Mouse (Mus musculus) CH12.LX (cell line): ENCODE measurements around the gene Vmn2r19. TPM values are rescaled to one million over a fixed set of nuclear protein-coding genes. Genes with fewer than 3 reads are reported as not detected.
A peak's percentile ranks its signal among the peaks of the same experiment; 100 is the strongest.

Source experiments
- DNase-seq: peaks from one replicate; pipeline ENCODE4 v3.0.0-alpha.2; 2013; ENCODE audit errors: extremely low read depth
- H3K27ac ChIP-seq: 2 replicates; pipeline ENCODE4 v1.5.1; 2012; ENCODE audit warnings: low read depth, mild to moderate bottlenecking, control low read depth, moderate library complexity; ENCODE audit not compliant: insufficient read depth
- H3K27me3 ChIP-seq: replicated peaks from 2 replicates; pipeline ENCODE3; 2012; ENCODE audit warnings: inconsistent platforms
- H3K36me3 ChIP-seq, 2 experiments: replicated peaks in 1 of 2; 2 replicates each; pipeline versions ENCODE3 to v1.6.1; 2012; ENCODE audit warnings: inconsistent platforms in 1 of 2, low read length in 1 of 2, mild to moderate bottlenecking in 1 of 2, mixed read lengths in 1 of 2, moderate library complexity in 1 of 2; ENCODE audit not compliant: control insufficient read depth in 1 of 2, insufficient read depth in 1 of 2
- H3K4me1 ChIP-seq, 2 experiments: 2 replicates each; pipeline ENCODE4 v1.6.1; 2012; ENCODE audit warnings: inconsistent platforms in 1 of 2, moderate library complexity in 1 of 2; ENCODE audit not compliant: insufficient read depth in 2 of 2, control insufficient read depth in 1 of 2
- H3K4me2 ChIP-seq: 2 replicates; pipeline ENCODE4 v1.6.1; 2012; ENCODE audit warnings: low read depth, mild to moderate bottlenecking, control low read depth; ENCODE audit not compliant: poor library complexity, insufficient read depth, severe bottlenecking
- H3K4me3 ChIP-seq, 3 experiments: fragments of 150-350 bp in 1 of 3; sonication (generic) in 1 of 3; replicated peaks in 1 of 3; 2 replicates each; pipeline versions ENCODE3 to v1.5.1; 2011 to 2012; ENCODE audit warnings: low read depth in 2 of 3, low read length in 2 of 3, mild to moderate bottlenecking in 2 of 3, moderate library complexity in 2 of 3, control low read depth in 1 of 3, improper control_type of control experiment in 1 of 3, inconsistent platforms in 1 of 3, mixed read lengths in 1 of 3; ENCODE audit not compliant: poor library complexity in 1 of 3
- H3K79me2 ChIP-seq: replicated peaks from 2 replicates; pipeline ENCODE4 v1.6.1; 2012; ENCODE audit warnings: mild to moderate bottlenecking, moderate library complexity; ENCODE audit not compliant: control insufficient read depth, poor library complexity, insufficient read depth, severe bottlenecking; ENCODE audit errors: extremely low read depth
- H3K9ac ChIP-seq: 2 replicates; pipeline ENCODE4 v1.6.1; 2012; ENCODE audit warnings: low read depth, mild to moderate bottlenecking, control low read depth, moderate library complexity; ENCODE audit not compliant: insufficient read depth
- H3K9me3 ChIP-seq: replicated peaks from 2 replicates; pipeline ENCODE3; 2012; ENCODE audit warnings: low read length, inconsistent platforms, mixed read lengths
- BHLHE40 ChIP-seq: IDR thresholded peaks from 2 replicates; pipeline ENCODE4 v1.6.1; 2011; ENCODE audit warnings: mild to moderate bottlenecking, low read depth, low read length, improper control_type of control experiment
- CHD1 ChIP-seq: IDR thresholded peaks from 2 replicates; pipeline ENCODE4 v1.6.1; 2012; ENCODE audit warnings: low read depth, low read length, improper control_type of control experiment, inconsistent platforms
- CHD2 ChIP-seq: IDR thresholded peaks from 2 replicates; pipeline ENCODE4 v1.6.1; 2011; ENCODE audit warnings: low read length, improper control_type of control experiment
- CTCF ChIP-seq, 2 experiments: IDR thresholded peaks in 1 of 2; conservative IDR thresholded peaks in 1 of 2; 2 replicates each; pipeline ENCODE4 v1.5.1; 2011 to 2012; ENCODE audit warnings: low read depth in 2 of 2, low read length in 2 of 2, improper control_type of control experiment in 1 of 2, inconsistent platforms in 1 of 2, mild to moderate bottlenecking in 1 of 2, moderate library complexity in 1 of 2
- ETS1 ChIP-seq: conservative IDR thresholded peaks from 2 replicates; pipeline ENCODE4 v1.6.1; 2012; ENCODE audit warnings: low read depth, mild to moderate bottlenecking, inconsistent platforms, low read length, improper control_type of control experiment, moderate library complexity
- HCFC1 ChIP-seq: IDR thresholded peaks from 2 replicates; pipeline ENCODE4 v1.6.1; 2012; ENCODE audit warnings: low read depth, mild to moderate bottlenecking, inconsistent platforms, low read length, improper control_type of control experiment
- MAX ChIP-seq: IDR thresholded peaks from 2 replicates; pipeline ENCODE4 v1.6.1; 2011; ENCODE audit warnings: low read length, improper control_type of control experiment
- MEF2A ChIP-seq: IDR thresholded peaks from 2 replicates; pipeline ENCODE4 v1.6.1; 2014; ENCODE audit warnings: low read depth, mild to moderate bottlenecking, inconsistent platforms, low read length, improper control_type of control experiment, borderline replicate concordance
- MYC ChIP-seq: IDR thresholded peaks from 2 replicates; pipeline ENCODE4 v1.6.1; 2011; ENCODE audit warnings: low read depth, mild to moderate bottlenecking, improper control_type of control experiment, low read length
- RAD21 ChIP-seq: IDR thresholded peaks from 2 replicates; pipeline ENCODE4 v1.6.1; 2011; ENCODE audit warnings: low read depth, mild to moderate bottlenecking, low read length, improper control_type of control experiment, moderate library complexity
- RCOR1 ChIP-seq: conservative IDR thresholded peaks from 2 replicates; pipeline ENCODE4 v1.6.1; 2012; ENCODE audit warnings: low read depth, mild to moderate bottlenecking, inconsistent platforms, low read length, improper control_type of control experiment
- SMC3 ChIP-seq: IDR thresholded peaks from 2 replicates; pipeline ENCODE4 v1.6.1; 2011; ENCODE audit warnings: low read depth, low read length, improper control_type of control experiment
- TCF12 ChIP-seq: IDR thresholded peaks from 2 replicates; pipeline ENCODE4 v1.6.1; 2014; ENCODE audit warnings: low read depth, mild to moderate bottlenecking, inconsistent platforms, low read length, improper control_type of control experiment
- USF1 ChIP-seq: IDR thresholded peaks from 2 replicates; pipeline ENCODE4 v1.6.1; 2014; ENCODE audit warnings: low read depth, mild to moderate bottlenecking, inconsistent platforms, low read length, improper control_type of control experiment
- USF2 ChIP-seq: conservative IDR thresholded peaks from 2 replicates; pipeline ENCODE4 v1.6.1; 2011; ENCODE audit warnings: low read depth, low read length, improper control_type of control experiment
- ZC3H11A ChIP-seq: IDR thresholded peaks from 2 replicates; pipeline ENCODE4 v1.6.1; 2012; ENCODE audit warnings: low read depth, mild to moderate bottlenecking, inconsistent platforms, low read length, improper control_type of control experiment
- ZKSCAN1 ChIP-seq: IDR thresholded peaks from 2 replicates; pipeline ENCODE4 v1.6.1; 2012; ENCODE audit warnings: low read depth, inconsistent platforms, low read length, improper control_type of control experiment, borderline replicate concordance
- ZMIZ1 ChIP-seq: IDR thresholded peaks from 2 replicates; pipeline ENCODE4 v1.6.1; 2012; ENCODE audit warnings: low read depth, mild to moderate bottlenecking, inconsistent platforms, low read length, improper control_type of control experiment
- ZNF384 ChIP-seq: IDR thresholded peaks from 2 replicates; pipeline ENCODE4 v1.6.1; 2012; ENCODE audit warnings: low read depth, low read length, improper control_type of control experiment, inconsistent platforms
- dilution Hi-C: fragments of 300-500 bp; cut with MboI; formaldehyde crosslinking; loops from 2 replicates; pipeline ENCODE4 v1.14.3; 2020; ENCODE audit warnings: low sequenced_read_pairs; ENCODE audit not compliant: extremely low pct_unique_long_range_greater_than_20kb, extremely low pct_ligation_motif_present
- in situ Hi-C: fragments of 300-500 bp; cut with MboI; formaldehyde crosslinking; loops from 3 replicates; pipeline ENCODE4 v1.14.3; 2019; ENCODE audit warnings: low sequenced_read_pairs, low pct_ligation_motif_present, low pct_unique_long_range_greater_than_20kb, mixed read lengths
- polyA plus RNA-seq: library from polyadenylated mRNA; unstranded; fragments of >175 nt; gene quantifications from 2 replicates; pipeline ENCODE4 v1.2.1, GENCODE M21; 2012; ENCODE audit warnings: low read depth; ENCODE audit not compliant: insufficient read length
- total RNA-seq, 2 experiments: library from RNA; depleted of rRNA; stranded (reverse); fragments of 300-350 nt in 1 of 2; fragments of >200 nt in 1 of 2; gene quantifications; 2 replicates each; pipeline ENCODE4 v1.2.3; 2012 to 2014

The Vmn2r19 gene
- total and polyA plus RNA-seq, 3 experiments: not detected

DNA sequence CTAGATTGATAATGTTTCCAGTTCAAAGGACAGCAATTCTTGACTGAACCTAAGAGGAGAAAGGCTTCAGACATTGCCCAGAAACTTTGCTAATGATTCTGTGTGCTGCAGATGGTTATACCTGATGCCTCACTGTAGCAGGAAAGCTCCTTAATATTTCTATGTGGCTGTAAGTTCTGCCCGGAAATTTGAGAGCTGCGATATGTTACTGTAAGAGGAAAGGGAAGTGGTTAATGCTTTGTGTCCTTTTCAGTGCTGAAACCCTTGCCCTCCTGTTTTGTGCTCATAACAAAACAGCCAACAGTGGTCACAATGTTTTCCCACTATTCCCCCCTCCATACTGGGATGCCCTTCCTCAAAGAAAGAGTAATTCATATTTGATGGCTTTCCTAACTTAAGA is 21.8 kb upstream of the Vmn2r19 start:
- dilution Hi-C loops: no loop called here
- no peaks in the 10 kb centered on the region for H3K79me2 ChIP-seq
- in situ Hi-C loops: no loop called here
- H3K27ac ChIP-seq: no peak overlapping the region
- TF ChIP-seq SMC3: no peak
- no peak for TF ChIP-seq TCF12
- TF ChIP-seq ZKSCAN1: no peak
- no peak for TF ChIP-seq CTCF (conservative IDR thresholded peaks at IDR 0.05 in 1 of 2, IDR thresholded peaks at IDR 0.05 in 1 of 2; ENCODE audit: low read depth in 2 of 2, low read length in 2 of 2)
- TF ChIP-seq USF2: no peak
- TF ChIP-seq ZMIZ1: no peak
- TF ChIP-seq ETS1: no peak
- no peak for TF ChIP-seq ZNF384
- TF ChIP-seq MEF2A: no peak
- TF ChIP-seq MYC: no peak
- no peak for TF ChIP-seq RCOR1
- TF ChIP-seq ZC3H11A: no peak
- TF ChIP-seq MAX: no peak
- no peak overlapping the region for H3K9ac ChIP-seq
- no peak overlapping the region for H3K4me2 ChIP-seq
- peaks cover 62% of the 10 kb centered on the region for H3K27me3 ChIP-seq
- no peak overlapping the region for H3K4me3 ChIP-seq
- DNase-seq: no peak
- H3K36me3 ChIP-seq: no peaks in the 10 kb centered on the region
- H3K9me3 ChIP-seq: no peaks in the 10 kb centered on the region
- H3K4me1 ChIP-seq: no peaks in the 10 kb centered on the region

- dilution Hi-C loops (no loop called here), in situ Hi-C loops (no loop called here)
- DNase-seq: no peak
Measured at GRCm38 (mm10) chr6:123288931-123289330, 19.2 kb upstream of the Vmn2r19 start.

More at GRCm38 (mm10) chr6:123288931-123289330, 19.2 kb upstream of the Vmn2r19 start:
- Histone ChIP-seq H3K79me2 (no peaks in the 10 kb centered on the region), H3K4me2 (peak overlapping the region; percentile 30), H3K36me3 (no peaks in the 10 kb centered on the region), H3K4me1 (no peaks in the 10 kb centered on the region), H3K9me3 (no peaks in the 10 kb centered on the region), H3K27me3 (peaks cover 50% of the 10 kb centered on the region), H3K9ac (no peak overlapping the region), H3K4me3 (no peak overlapping the region), H3K27ac (no peak overlapping the region)
- TF ChIP-seq RAD21 (no peak), ZMIZ1 (no peak), ZC3H11A (no peak), HCFC1 (no peak), CHD1 (no peak), RCOR1 (no peak), CHD2 (no peak), USF1 (no peak), BHLHE40 (no peak), ETS1 (no peak)
